Mouse (Mus musculus): ENCODE data around the gene Elk4. TPM values are rescaled to one million over a fixed set of nuclear protein-coding genes. Genes with fewer than 3 reads are reported as not detected.
A peak's percentile ranks its signal among the peaks of the same experiment; 100 is the strongest.

Gene Elk4
- total RNA-seq (2021) = 10 to 100 TPM; 91.5 to 91.8 TPM

- intact Hi-C loops (cut with DNase I) = loop anchor here (1.0 to 10.0 kb wide), 2 partner anchors 33 to 307 kb away; partner anchors contain the start of gene Nuak2
- peak; percentile 94 to 95 for DNase-seq
Measured at GRCm38 (mm10) chr1:132007282-132007815, at the start of gene Elk4. Elk4 (plus strand) TSS chr1:132007607.

GRCm38 (mm10) chr1:131961004-131961403 is 46.4 kb upstream of the Elk4 start:
- no peak for DNase-seq
- intact Hi-C loops (cut with DNase I) = no loop called here

DNA sequence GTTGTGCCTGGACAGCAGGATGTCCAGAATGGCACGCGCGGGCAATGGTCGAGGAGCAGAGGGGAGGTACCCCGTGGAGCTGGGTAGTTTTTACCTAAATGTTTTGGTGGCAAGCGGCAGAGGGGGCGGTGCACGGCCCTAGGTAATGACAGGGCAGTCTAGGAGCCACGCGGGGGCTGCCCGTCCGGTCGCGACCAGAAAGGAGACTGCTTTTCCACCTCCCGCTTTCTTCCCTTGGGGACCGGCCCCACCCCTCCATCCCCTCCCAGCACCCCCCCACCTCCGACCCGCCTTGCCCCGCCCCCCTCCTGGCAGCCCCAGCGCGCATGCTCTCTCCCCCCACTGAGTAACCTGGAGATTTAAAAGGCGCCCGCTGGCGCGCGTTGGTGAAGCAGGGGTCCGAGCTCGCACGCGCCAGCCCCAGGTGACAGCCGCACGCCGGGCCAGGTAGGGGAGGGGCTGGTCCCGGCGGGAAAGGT is 44.8 kb upstream of the Elk4 start, which contains the start of gene Slc45a3:
Gene Slc45a3 (plus strand): TSS at position 362 of the 479 bp plus-strand sequence.
- DNase-seq = peak; percentile 60 to 64
- intact Hi-C loops (cut with DNase I) = no loop called here

- intact Hi-C loops (cut with DNase I) = no loop called here
- peak; percentile 39 to 58 for DNase-seq
Measured at GRCm38 (mm10) chr1:131963085-131963951, 44.1 kb upstream of the Elk4 start.

DNA sequence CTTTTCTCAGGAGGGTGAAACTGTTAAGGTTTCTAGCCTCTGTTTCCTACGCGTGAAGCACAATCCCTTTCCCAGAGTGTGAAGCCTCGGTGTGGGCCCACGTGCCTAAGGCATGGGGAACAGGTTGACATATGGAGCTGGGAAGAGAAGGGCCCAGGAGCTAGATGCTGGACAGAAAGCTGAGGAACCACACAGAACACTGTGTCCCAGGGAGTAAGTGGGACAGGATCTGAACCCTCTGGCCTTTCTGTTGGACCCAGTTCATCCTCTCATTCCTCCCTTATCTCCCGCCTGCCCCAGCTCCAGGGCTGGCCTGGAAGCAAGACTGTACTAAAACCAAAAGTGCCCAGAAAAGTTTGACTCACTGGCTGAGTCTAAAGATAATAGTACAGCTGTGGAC is 43.3 kb upstream of the Elk4 start:
- intact Hi-C loops (cut with DNase I) = no loop called here
- DNase-seq = peak; percentile 37

DNA sequence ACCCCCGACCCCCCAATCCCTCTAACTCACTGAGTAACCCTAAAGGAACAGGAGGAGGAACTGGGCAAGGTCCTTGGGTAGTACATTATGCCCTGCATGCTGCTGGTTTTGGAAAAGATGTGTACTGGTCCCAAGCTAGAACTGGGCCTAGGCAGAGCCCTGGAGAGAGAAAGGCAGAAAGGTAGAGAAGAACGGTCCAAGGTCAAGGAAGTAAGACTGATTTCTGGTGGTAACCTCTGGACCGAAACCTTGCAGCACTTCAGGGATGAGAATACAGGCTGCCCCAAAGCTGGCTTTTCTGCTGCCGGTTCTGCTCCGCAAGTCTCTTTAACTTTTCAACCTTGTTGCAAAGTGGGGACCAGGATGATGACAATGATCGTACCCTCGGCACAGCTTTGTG is 42.8 kb upstream of the Elk4 start:
- intact Hi-C loops (cut with DNase I) = no loop called here
- DNase-seq = no peak

DNA sequence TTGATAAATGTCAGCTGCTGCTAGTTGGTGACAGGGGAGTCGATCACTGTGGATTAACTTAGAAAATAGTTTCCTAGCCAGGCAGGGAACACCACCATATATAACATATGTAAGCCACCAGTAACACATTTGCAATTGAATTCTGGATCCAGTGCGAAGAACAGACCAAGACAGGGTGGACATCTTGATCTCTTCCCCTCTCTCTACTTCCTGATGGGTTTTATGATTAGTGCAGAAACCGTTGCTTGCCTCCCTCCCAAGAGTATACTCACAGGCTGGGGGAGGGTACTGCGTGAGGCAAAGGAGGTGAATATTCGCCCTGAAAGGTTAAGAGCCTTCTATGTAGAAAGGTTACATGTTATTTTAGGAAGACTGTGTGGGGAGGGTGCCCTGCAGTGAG is 41.6 kb upstream of the Elk4 start:
- no peak for DNase-seq
- intact Hi-C loops (cut with DNase I) = no loop called here

DNA sequence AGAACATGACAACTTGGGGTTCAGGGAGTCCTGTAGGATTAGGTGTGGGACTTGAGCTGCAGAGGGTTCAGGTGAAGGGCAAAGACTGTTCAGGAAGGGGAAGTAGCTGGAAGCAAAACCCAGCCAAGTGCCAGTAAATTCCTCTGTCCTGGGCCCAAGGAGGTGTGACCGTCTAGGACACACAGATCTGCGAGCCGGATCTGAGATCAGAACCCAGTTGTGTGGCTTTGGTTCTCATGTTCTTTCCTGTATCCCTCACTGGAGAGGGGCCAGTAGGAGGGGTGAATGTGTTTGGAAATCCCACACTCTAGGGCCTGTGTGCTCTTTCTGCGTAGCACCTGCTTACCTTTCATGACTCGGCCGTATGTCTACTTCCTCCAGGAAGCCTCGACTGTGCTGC is 40.1 kb upstream of the Elk4 start:
- no peak for DNase-seq
- intact Hi-C loops (cut with DNase I) = no loop called here

GRCm38 (mm10) chr1:131968556-131968955 is 38.9 kb upstream of the Elk4 start:
- intact Hi-C loops (cut with DNase I) = no loop called here
- no peak for DNase-seq

- peak in 1 of 2 experiments; percentile 31 for DNase-seq
- intact Hi-C loops (cut with DNase I) = no loop called here
Measured at GRCm38 (mm10) chr1:131968983-131969382, 38.4 kb upstream of the Elk4 start.

DNA sequence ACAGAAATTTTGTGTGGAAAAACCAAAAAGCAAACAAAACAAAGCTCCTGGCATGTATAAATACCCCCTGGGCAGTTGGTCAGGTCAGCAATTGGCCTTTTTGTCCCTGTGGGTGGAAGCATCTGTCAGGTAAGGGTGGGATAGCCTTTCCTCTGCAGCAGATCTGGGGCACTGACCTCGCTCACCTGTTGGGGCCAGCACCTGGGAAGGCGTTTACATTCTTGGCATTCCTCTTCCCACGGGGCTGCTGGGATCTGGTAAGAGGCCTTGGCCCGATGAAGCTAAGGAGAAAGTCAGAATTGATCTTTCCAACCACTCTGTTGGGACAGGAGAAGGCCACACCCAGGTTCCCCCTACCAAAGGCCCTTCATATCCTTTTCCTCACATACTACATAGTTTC is 37.6 kb upstream of the Elk4 start:
- intact Hi-C loops (cut with DNase I) = no loop called here
- no peak for DNase-seq

DNA sequence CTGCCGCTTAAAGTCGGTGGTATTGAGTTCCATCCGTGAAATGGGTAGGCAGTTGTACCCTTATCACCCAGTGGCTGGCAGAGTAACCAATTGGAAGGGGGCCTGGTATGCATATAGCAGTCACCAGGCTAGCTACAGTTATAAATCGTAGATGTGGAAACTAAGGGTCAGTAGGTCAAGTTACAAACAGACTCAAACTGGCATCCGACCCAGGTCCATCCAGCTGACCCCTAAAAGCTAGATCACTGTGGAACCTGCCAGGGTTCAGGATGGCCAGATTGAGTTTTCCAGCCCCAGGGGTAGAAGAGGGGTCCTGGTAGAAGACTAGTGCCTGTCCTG is 37.1 kb upstream of the Elk4 start:
- intact Hi-C loops (cut with DNase I) = no loop called here
- DNase-seq = no peak

DNA sequence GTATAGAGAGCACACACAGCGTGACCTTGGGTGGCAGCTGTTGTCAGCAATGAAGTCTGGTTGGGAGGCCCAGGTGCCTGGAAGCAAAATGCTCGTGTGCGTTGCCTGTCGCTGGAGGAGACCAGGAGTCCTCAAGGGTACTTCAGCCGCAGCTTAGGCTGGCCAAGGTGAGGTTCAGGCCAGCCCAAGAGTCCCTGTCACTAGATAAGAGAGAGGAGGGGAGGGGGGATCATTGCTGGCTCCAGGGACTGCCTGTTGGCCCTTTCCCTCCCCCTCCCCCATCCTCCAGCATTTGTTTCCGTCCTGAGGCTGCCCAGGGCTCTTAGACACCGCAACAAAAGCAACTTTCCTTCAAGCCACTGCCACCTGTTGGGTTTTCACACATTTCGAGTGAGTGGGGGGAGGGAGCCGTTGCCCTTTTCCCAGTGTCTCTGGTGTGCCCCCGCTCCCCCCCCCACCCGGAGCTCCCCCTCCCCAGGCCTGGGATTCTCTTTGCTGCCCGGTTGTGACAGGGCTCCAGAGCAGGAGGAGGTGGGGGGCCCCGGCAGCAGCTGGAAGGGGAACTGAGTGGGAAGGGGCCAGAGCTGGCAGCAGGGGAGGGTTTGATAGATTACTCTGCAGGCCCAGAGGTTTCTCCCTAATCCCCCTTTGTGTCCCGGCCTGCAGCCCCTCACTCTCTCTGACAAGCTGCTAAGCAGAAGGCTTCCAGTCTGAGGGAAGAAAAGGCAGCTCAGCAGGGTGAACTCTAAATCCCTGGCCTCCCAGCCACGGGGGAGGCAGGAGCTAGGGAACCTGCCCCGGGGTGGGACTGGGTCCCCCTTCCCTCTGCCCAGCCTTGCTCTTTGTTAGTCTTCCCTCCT is 36.5 kb upstream of the Elk4 start:
- intact Hi-C loops (cut with DNase I) = no loop called here
- no peak for DNase-seq

- no peak for DNase-seq
- intact Hi-C loops (cut with DNase I) = no loop called here
Measured at GRCm38 (mm10) chr1:131971771-131972497, 35.5 kb upstream of the Elk4 start.

DNA sequence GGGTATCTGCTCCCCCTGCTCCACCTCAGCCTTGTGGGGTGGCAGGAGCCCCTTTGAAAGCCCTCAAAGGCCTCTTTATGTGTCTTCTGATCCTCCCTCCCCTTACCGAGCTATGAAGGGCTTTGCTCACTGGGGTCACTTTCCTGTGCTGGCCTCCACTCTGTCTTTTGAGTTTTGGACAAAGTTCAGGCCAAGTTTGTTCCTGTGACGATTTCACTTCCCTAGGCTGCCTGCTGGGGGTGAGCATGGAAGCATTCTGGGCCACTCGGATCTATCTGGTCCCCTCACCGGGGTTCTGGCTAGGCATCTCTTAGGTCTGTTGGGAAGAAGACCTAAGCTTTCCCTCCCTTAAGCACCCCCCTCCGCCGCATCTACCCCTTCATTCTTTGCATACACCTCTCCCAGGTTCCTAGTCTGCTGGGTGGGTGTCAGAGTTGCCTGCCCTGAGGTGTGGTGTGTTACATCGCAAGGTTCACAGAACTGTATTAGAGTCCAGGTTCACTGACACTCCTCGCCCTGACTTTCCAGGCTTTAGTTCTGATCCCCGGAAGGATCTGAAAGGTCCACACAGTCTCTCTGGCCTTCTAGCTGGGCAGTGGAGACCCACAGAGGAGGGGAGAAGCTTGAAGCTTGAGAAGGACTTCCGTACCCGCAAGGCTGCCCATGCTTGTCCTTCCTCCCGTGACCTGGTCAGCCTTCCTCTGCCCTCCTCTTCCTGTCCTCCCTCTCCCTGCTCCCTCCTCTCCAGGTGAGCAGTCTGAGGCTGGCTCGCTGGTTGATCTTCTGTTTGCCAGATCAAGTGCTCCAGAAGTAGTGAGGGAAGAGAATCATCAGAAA is 34.7 kb upstream of the Elk4 start:
- intact Hi-C loops (cut with DNase I) = no loop called here
- DNase-seq = no peak

DNA sequence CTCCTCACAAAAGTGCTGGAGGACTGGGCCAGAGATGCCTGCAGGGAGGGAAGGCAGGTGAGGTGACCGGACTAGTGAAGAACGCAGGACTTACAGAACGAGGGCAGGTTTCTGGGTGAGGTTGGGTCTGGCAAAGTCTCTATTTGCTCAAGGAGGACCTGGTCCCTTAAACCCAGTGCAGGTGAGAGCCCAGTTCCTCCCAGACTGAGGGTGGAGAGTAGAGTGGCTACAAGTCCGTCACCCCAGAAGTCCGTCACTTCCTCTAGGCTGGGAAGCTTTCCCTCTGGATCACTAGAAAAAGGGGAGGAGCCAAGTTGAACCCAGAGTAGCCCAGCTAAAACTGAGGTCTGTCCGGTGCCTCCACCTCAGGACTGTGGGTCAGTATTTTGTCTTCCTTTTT is 33.4 kb upstream of the Elk4 start:
- intact Hi-C loops (cut with DNase I) = no loop called here
- no peak for DNase-seq

GRCm38 (mm10) chr1:131976886-131977285 is 30.5 kb upstream of the Elk4 start:
- no peak for DNase-seq
- intact Hi-C loops (cut with DNase I) = no loop called here

- intact Hi-C loops (cut with DNase I) = loop anchor here (5.0 kb wide), 2 partner anchors 177 to 268 kb away; no protein-coding TSS in a partner anchor
- DNase-seq = no peak
Measured at GRCm38 (mm10) chr1:131980471-131980870, 26.9 kb upstream of the Elk4 start.

GRCm38 (mm10) chr1:131981378-131982013 is 25.9 kb upstream of the Elk4 start:
- intact Hi-C loops (cut with DNase I) = loop anchor here (1.0 to 5.0 kb wide), 3 partner anchors 43 to 269 kb away; no protein-coding TSS in a partner anchor
- peak; percentile 79 to 83 for DNase-seq
